14 mouse cellular contexts compared by ENCODE assay signal in the genomic region with DNA sequence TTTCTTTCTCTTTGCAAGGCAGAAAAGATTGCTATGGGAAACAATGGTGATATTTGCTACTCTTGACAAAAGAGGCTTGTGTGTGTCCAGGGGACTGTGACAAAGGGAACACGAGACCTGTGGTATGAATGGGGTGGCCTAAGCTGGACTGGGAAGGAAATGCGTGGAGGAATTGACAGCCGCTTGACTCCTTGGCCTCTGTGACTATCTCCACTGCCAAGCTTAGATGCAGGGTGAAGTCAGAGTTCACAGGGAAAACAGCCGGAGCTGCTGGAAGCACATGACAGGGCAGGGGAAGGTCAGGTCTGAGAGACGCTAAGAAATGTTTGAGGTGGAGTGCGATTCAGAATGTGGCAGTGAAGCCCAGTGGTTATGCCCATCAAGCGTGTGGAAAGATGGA. TPM values are rescaled to one million over a fixed set of nuclear protein-coding genes. Genes with fewer than 3 reads are reported as not detected.
DNase-seq lines count a peak whose midpoint lies in the region; ATAC-seq and TF ChIP-seq lines count a peak whose summit lies in the region.
"Had no signal": no experiment of that assay in that cellular context is flagged by ENCODE, and none has a peak within 500 bp of the region (broad histone marks: within the 10 kb centered on the region; RNA-seq: fewer than 3 reads in every experiment).

No protein-coding gene starts in this region.

- no peak for ATAC-seq in heart, embryonic 13.5 days (ENCODE audit: extremely low read depth, insufficient number of reproducible peaks, low FRiP score, low TSS enrichment)
- ATAC-seq in midbrain, postnatal 0 days (ENCODE audit: low FRiP score): no peak

- peaks cover 26% of the 10 kb centered on the region for H3K4me1 ChIP-seq in heart, embryonic 13.5 days
- peaks cover 19% of the 10 kb centered on the region for H3K4me1 ChIP-seq in midbrain, embryonic 10.5 days
- 0 out of 2 replicates have a peak, but pooled peaks cover 3% of the 10 kb centered on the region for H3K4me1 ChIP-seq in midbrain, postnatal 0 days (ENCODE audit: insufficient read depth, low read length)
- H3K4me1 ChIP-seq: megakaryocyte, embryonic 14.5 days had no signal

- 27% methylated on average over 7 of the region's 7 CpGs for WGBS in heart, embryonic 13.5 days
- WGBS in midbrain, embryonic 10.5 days: 16% methylated on average over 7 of the region's 7 CpGs
- 25% methylated on average over 7 of the region's 7 CpGs for WGBS in midbrain, postnatal 0 days

- H3K27ac ChIP-seq in heart, embryonic 13.5 days (replicated peaks): no peak overlapping the region
- H3K27ac ChIP-seq in midbrain, embryonic 10.5 days (replicated peaks): 0 out of 2 replicates have a peak overlapping the region, but pooled peaks have one; percentile 29
- no peak overlapping the region for H3K27ac ChIP-seq in midbrain, postnatal 0 days (ENCODE audit: low read depth, low read length)
- H3K27ac ChIP-seq: hindbrain, embryonic 15.5 days; layer of hippocampus, adult 2 months had no signal

- peak overlapping the region; percentile 45; the same call in 1 of the 2 replicates for H3K4me2 ChIP-seq in heart, embryonic 13.5 days
- H3K4me2 ChIP-seq in midbrain, postnatal 0 days (ENCODE audit: low read depth, low read length, poor library complexity, severe bottlenecking): no peak overlapping the region
- H3K4me2 ChIP-seq: hindbrain, embryonic 15.5 days; lung, embryonic 14.5 days had no signal

- H3K27me3 ChIP-seq in heart, embryonic 13.5 days (replicated peaks): peaks cover 35% of the 10 kb centered on the region
- peaks cover 84% of the 10 kb centered on the region for H3K27me3 ChIP-seq in midbrain, embryonic 10.5 days (ENCODE audit: low read depth, poor library complexity, severe bottlenecking)
- no peaks in the 10 kb centered on the region for H3K27me3 ChIP-seq in midbrain, postnatal 0 days (ENCODE audit: insufficient read depth, low read length)
- H3K27me3 ChIP-seq: hindbrain, embryonic 15.5 days; megakaryocyte, embryonic 14.5 days had no signal

- no peaks in the 10 kb centered on the region for H3K36me3 ChIP-seq in heart, embryonic 13.5 days
- H3K36me3 ChIP-seq in midbrain, embryonic 10.5 days: no peaks in the 10 kb centered on the region
- H3K36me3 ChIP-seq in midbrain, postnatal 0 days (ENCODE audit: insufficient read depth, low read length): no peaks in the 10 kb centered on the region
- H3K36me3 ChIP-seq: hindbrain, embryonic 15.5 days had no signal

- DNase-seq in heart, postnatal 4 days: no peak
- peak; percentile 56 for DNase-seq in midbrain, embryonic 10.5 days (ENCODE audit: low spot score)
- DNase-seq in midbrain, postnatal 0 days (ENCODE audit: low spot score): no peak
- peak; percentile 34 to 43 for DNase-seq in kidney, postnatal 36 days
- no peak for DNase-seq in natural killer cell, adult 2 months (ENCODE audit: low spot score in 2 of 2)
- no peak for DNase-seq in cerebellum, adult 9-10 months
- DNase-seq: cerebellum, postnatal 10 days; right cerebral cortex, postnatal 14 days; thymus, postnatal 36 days had no signal

- no peak overlapping the region for H3K9ac ChIP-seq in heart, embryonic 13.5 days
- H3K9ac ChIP-seq in midbrain, postnatal 0 days (replicated peaks; ENCODE audit: low read length, poor library complexity, severe bottlenecking): no peak overlapping the region
- H3K9ac ChIP-seq: hindbrain, embryonic 15.5 days; lung, embryonic 14.5 days had no signal

- H3K9me3 ChIP-seq in heart, embryonic 13.5 days: no peaks in the 10 kb centered on the region
- H3K9me3 ChIP-seq in midbrain, embryonic 10.5 days (replicated peaks): no peaks in the 10 kb centered on the region
- no peaks in the 10 kb centered on the region for H3K9me3 ChIP-seq in midbrain, postnatal 0 days (ENCODE audit: low read length)
- H3K9me3 ChIP-seq: hindbrain, embryonic 15.5 days had no signal

- no peak overlapping the region for H3K4me3 ChIP-seq in heart, embryonic 13.5 days
- H3K4me3 ChIP-seq in midbrain, embryonic 10.5 days: no peak overlapping the region
- H3K4me3 ChIP-seq in midbrain, postnatal 0 days (ENCODE audit: low read depth, low read length): no peak overlapping the region
- H3K4me3 ChIP-seq: hindbrain, embryonic 15.5 days; layer of hippocampus, adult 2 months; megakaryocyte, embryonic 14.5 days had no signal

- TF ChIP-seq CTCF in midbrain, postnatal 0 days (IDR thresholded peaks at IDR 0.05): no peak

RNA-seq across cellular contexts. Expression of a gene that starts 56.4 kb away (rescaled TPM):
- polyA plus RNA-seq in heart, embryonic 13.5 days (2015; fragmentation: Nextera tagmentation; extraction: Ambion mirVana): 2.5 and 2.6 TPM in 2 replicates
- 1 to 10 TPM; 3.2 to 3.7 TPM for total RNA-seq in heart, postnatal 4 days (2021)
- 21.7 and 40.0 TPM in 2 replicates for polyA plus RNA-seq in midbrain, embryonic 10.5 days (2016; fragmentation: Nextera tagmentation; extraction: Ambion mirVana)
- 158 and 201 TPM in 2 replicates for total RNA-seq in midbrain, postnatal 0 days (2014; rRNA removed)
- polyA plus RNA-seq in midbrain, postnatal 0 days (2015; fragmentation: Nextera tagmentation; extraction: Ambion mirVana): 95.1 and 116 TPM in 2 replicates

Comparison
In these comparisons a context has a peak if more than half of its experiments do, and no peak if none do; other contexts are left out.
1. DNase-seq: peak in midbrain, embryonic 10.5 days (single experiment) and kidney, postnatal 36 days (2 of 2); none in heart, postnatal 4 days (single experiment), midbrain, postnatal 0 days (single experiment), natural killer cell, adult 2 months (0 of 2) and cerebellum, adult 9-10 months (single experiment).